Mouse (Mus musculus): ENCODE measurements around the gene Aff3.

The Aff3 gene

DNA sequence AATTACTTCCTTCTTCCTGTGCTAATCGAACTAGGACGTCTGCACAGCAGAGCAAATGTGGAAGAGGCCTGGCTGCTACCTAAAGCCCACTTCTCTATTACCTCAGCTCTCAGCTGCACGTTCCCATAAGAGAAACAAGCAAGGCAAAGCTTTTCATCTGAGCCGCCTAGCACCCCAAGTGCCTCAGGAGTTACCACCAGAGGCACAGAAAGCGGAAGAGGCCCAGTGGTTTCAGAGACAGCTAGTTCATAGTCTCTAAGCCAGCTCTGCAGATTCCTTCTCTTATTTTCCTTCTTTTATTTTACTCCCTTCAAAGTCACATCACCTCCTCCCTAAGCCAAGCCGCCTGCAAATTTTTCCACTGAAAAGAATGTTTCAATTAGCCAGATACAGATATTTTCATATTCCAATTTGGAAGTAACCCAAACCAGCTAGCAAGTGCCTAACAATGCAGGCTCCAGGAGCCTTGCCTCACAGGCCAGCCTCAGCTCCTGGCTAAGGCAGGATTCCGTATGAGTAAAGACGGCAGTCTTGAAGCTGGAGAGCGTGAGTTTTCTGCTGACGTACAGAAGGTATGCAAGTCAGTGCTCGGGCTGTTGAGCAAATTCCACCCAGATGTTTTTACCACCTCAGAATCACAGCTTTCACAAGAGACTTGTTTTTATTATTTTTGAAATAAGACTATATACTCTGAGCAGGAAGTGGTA is 62.8 kb downstream of the Aff3 start:
- no peak for DNase-seq (ENCODE audit: low spot score)

DNA sequence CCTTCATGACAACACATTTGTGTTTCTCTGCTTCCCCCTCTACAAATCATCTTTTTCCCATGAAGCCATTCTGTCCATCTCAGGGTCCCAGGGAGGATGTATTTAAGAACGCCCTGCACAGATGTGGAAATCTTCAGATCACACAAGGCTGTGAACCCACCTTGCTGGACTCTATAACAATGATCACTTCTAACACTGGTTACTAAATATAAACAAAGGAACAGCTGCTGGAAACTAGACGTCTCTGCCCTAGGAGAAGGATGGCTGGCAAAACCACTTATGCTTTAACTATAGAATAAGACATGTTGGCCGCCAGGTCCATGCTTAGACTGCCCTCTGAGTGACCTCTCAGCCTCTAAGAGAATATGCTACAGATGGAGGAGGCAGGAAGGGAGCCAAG is 69.4 kb downstream of the Aff3 start:
- no peak for DNase-seq (ENCODE audit: low spot score)

DNA sequence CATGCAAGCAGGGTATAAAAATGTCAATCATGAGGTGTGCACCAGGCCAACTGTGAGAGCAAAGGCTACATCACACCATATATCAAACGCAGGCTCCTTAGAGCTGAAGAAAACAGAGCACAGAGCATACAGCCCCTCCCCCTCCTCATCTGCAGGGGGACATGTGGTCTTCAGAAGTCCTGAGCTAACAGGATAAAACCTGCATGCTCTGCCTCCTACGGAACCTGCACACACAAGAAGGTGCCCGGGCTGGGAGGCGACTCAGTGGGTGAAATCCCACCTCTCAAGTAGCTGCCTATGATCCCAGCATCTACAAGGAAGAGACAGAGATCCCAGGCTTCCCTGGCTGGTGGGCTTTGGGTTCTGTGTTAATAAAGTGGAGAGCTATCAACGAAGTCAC is 70.0 kb downstream of the Aff3 start:
- no peak for DNase-seq (ENCODE audit: low spot score)

DNA sequence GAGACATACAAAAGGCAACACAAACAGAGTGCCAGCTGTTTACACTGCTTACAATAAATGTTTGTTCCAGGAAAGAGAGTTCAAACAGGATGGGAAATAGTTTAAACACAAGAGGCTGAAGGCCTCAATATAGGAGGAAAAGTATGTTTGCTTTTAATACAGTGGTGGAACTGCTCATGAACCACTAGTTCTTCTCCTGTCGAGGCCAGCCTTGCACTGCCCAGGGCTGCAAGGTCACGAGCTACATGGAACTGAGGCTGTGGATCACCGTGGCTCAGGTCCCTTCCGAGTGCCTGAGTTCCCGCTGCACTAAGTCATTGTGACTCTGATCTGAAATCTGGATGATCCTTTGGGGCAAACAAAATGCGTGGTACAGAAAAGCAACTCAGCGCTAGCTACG is 73.6 kb downstream of the Aff3 start:
- DNase-seq (ENCODE audit: low spot score): no peak

DNA sequence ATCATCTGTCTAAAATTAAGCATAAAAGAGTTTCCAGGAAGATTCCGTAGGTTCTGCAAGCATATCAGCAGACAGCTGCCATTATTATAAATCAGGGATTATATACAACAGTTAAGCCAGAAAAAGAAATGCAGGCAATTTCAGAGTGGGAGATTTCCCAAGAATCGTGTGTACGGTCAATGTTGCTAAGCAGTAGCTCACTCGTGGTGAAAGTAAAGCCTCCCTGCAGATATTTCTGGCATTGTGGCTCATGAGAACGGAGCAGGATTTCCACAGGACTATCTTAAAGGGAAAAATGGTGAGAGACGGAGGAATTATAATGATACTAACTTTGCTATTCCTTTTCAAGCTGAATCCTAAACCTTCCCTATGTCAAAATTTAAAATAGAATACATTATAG is 76.0 kb downstream of the Aff3 start:
- DNase-seq (ENCODE audit: low spot score): no peak

DNA sequence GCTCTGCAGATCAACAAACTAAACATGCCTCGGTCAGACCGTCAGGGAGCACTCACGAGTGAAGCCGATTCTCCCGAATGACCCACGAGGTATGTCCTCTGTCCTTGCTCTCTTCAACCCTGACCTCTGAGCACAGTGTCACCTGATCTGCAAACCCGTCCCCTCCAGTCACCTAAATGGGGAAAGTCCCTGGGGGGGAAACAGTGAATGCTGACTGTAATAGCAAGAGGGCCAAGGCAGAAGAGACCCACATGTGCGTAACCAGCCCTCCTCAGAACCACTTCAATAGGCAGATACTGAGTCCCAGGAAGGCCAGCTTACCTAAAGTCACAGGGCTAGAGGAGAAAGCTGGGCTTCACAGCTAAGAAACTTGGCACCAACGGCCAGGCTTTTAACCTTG is 82.4 kb downstream of the Aff3 start:
- DNase-seq (ENCODE audit: low spot score): no peak

DNA sequence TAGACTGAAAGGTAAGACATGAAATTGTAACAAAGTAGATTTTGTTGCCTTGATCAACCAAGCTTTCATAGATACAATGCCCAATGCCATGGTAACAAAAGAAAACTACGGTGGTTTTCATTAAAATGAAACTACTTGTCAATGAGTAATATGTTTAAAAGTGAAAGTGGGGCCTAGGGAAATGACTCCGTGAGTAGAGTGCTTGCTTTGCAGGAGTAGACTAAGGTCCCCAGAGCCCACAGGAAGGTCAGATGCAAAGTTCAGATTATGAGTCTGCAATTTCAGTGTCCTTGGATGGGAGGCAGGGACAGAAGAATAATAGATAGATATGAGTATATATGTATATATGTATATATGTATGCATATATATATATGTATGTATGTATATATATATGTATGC is 84.2 kb downstream of the Aff3 start:
- DNase-seq (ENCODE audit: low spot score): no peak

DNA sequence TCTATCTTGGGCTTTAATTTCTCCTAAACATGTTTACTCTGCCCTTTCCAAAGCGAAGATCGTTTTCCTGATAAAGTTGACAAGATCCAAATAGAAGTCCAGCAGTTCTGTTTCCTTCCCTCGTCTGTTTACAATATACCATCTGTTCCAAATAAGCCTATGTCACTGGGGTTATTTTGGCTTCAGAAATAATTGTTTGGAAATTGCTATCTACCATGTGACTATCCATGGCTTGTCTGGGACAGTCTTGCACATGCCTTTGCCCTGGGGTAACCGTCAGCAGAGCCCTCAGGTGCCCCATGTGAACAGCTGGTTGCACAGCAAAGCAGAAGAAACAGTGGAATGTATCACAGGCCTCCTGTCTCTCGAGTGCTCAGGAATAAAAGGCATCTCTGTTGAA is 86.4 kb downstream of the Aff3 start:
- no peak for DNase-seq (ENCODE audit: low spot score)

DNA sequence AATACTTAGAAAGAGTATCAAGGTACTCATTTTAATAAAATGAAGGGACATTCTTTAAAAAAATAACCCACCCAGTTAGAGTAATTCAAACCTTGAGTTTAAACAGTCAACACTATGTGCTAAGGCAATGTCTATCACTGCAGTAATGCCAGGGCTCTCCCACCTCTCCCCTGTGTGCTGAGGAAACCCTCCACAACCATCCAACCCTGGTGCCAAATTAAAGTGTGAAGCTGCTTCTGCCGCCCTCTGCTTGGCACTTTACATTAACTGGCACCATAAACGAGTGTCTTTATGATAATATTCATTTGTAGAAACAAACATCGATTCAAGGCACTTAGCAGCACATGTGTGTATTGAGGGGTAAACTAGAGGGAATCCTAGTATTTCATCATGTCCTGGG is 97.0 kb downstream of the Aff3 start:
- DNase-seq (ENCODE audit: low spot score): no peak

DNA sequence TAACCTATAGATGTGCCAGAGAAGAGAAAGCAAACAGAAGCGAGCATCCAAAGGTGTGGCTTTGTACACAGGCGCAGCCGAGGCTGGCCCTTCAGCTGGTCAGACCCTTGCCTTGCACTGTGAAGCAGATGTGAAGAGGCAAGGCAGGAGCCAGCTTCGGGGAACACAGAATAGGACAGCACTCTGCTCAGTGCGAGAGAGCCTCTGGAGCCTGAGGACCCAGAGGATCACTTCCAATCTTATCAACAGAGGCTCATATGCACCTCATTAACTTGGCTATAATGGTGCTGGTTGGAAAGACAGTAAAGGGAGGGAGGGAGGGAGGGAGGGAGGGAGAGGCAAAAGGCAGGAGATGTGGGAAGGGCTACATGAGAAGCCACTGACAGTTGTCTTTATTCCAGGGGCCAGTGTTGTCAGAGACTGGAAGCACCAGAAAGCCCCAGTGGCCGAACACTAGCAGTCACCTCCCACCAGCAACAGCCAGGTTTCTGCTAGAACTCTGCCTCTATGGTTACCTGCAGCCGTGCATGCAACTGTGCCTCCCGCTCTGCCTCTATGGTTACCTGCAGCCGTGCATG is 98.6 kb downstream of the Aff3 start:
- no peak for DNase-seq (ENCODE audit: low spot score)

DNA sequence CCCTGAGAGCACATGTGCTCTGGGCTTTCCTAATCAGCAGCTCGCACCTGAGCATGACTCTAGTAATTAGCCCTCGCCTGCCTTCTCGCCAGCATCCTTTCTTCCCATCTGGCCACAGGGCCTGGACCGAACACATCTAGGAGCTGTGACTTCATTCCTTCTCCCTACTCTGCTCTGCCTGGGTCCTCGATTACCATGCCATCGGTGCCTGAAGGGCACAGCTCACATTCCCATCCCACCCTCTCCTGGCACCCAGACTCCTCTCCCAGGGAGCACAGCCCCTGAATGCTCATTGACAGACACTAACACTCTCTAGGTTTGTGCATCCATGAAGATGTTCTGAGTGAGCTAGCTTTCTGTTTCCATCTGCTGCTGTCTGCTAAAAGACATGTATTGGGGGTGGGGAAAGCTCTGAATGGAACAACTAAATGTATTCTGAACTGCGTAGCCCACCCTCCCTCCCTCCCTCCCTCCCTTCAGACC is 99.4 kb downstream of the Aff3 start:
- DNase-seq (ENCODE audit: low spot score): no peak

DNA sequence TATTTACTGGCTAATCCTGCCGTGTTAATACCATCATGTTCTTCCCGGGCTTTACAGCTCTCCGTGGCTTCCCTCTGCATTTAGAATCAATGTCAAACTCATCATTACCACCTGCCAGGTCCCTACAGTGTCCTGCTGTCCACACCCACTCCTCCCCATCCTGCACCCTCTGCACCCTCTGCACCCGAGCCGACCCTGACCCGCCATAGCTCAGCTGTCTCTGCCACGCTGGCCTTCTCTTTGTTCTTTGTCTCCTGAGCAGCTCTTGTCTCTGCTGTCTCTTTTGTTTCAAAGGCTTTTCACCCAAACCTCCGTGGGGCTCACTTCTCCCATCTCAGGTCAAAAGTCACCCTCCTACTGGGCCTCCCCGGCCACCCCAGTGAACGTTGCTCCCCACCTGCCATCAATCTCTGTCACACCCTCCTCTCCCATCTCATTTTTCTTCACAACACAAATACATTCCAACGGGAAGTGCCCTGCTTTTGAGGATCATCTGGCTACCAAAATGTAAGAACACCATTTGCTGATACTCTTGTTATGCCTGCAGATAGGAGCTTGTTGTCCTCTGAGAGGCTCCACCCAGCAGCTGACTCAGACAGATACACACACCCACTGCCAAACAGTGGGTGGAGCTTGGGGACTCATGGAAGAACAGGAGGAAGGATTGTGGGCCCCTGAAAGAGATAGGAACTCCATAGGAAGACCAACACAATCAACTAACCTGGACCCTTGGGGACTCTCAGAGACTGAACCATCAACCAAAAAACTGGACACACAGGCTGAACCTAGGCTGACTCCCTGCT is 102.2 kb downstream of the Aff3 start:
- DNase-seq (ENCODE audit: low spot score): no peak

DNA sequence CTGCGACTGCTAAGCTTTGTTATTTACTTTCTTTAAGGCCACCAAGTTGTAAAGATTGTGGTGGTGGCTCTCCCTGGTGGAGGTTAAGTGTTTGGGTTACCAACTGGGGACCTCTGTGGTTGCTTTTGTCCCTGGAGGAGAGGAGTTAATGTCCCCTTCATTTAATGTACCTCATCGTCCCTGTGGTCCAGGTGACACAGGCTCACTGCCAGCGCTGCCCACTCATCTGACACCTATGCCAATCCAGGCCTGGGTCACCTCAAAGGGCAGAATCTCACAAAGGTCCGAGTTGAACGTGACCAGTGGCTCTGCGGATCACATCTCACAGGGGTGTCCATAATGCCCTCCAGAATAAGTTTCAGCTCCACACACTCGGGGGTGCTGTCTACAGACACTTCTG is 103.4 kb downstream of the Aff3 start:
- no peak for DNase-seq (ENCODE audit: low spot score)

DNA sequence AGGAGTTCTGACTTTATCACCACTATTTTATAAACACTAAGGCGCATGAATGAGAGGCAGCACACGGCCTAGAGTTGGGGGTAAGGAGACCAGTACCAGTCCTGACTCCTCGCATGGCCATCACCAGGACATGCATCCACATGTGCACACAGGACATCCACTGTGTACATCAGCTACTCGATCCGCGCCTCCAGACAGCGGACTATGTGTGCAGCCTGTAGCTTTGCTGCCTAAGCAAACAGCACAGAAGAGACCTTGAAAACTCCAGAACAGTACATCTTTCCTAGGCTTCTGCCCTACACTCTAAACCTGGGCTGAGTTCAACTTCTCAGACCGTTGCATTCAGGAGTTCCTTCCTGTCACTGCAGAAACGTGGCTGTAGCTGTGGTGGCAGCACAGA is 104.1 kb downstream of the Aff3 start:
- DNase-seq (ENCODE audit: low spot score): no peak

DNA sequence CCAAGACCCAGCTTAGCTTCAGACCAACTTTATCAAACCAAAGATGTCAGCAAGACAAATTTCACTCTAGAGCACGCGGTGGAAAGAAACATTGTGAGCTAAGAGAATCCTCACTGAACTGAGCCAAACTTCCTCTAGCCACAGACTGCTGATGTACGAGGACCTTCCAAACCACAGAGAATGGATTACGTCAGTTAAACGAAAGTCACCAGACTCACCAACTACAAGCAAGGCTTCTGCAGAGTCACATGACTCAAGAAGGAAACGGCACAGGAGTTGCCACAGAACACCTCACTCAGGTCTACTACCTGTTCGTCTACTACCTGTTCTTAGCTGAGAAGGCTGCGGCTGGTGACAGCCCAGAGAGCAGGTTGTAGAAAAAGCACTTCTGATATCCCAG is 107.1 kb downstream of the Aff3 start:
- no peak for DNase-seq (ENCODE audit: low spot score)

DNA sequence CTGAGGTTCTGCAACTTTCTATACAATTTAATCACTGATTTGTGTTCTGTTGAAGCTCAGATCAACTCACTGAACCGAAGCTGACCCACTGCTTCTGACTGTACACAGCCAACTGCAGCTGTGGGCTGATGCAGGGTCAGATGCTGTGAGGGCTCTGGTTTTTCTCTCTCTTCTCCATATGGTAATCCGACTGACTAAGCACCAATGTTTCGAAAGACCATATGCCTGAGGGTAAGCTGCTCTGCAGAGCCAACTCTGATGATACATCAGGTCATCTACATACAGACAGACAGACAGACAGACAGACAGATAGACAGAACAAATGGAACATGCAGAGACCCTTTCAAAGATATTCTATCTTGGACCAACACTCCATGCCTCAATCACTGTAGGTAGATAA is 110.2 kb downstream of the Aff3 start:
- DNase-seq (ENCODE audit: low spot score): no peak

DNA sequence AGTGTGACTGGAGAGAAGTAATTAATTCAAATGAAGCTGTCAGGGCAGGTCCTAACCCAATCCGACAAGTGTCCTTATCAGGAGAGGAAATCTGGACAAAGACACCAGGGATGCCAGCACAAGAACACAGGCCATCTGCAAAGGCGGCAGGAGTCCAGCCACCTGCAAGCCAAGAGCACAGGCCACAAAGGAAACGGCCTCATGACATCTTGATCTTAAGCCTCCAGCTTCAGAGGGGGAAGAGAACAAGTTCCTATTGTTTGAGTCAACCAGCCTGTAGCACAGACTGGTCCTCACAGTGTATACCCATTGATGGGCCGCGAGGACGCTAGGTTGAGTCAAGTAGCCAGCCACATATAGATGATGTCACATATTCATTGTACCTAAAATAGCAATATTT is 111.7 kb downstream of the Aff3 start:
- no peak for DNase-seq (ENCODE audit: low spot score)

DNA sequence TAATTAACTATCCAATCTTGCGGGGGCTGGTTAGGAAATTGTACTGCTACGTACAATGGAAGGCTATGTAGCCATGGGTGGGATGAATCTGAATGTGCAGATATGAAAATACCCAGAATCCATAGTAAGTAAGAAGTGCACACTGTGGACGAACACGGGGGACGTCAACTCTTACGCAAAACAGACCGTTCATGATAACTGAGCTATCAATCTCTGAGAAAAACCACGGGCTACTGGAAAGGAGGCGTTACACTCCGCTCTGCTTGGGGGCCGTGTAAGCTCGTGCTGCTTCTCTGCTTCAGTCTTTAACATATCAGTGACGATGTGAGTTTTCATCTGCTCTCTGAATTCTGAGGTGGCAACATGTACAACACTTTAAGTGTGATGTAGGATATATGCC is 114.2 kb downstream of the Aff3 start:
- no peak for DNase-seq (ENCODE audit: low spot score)

DNA sequence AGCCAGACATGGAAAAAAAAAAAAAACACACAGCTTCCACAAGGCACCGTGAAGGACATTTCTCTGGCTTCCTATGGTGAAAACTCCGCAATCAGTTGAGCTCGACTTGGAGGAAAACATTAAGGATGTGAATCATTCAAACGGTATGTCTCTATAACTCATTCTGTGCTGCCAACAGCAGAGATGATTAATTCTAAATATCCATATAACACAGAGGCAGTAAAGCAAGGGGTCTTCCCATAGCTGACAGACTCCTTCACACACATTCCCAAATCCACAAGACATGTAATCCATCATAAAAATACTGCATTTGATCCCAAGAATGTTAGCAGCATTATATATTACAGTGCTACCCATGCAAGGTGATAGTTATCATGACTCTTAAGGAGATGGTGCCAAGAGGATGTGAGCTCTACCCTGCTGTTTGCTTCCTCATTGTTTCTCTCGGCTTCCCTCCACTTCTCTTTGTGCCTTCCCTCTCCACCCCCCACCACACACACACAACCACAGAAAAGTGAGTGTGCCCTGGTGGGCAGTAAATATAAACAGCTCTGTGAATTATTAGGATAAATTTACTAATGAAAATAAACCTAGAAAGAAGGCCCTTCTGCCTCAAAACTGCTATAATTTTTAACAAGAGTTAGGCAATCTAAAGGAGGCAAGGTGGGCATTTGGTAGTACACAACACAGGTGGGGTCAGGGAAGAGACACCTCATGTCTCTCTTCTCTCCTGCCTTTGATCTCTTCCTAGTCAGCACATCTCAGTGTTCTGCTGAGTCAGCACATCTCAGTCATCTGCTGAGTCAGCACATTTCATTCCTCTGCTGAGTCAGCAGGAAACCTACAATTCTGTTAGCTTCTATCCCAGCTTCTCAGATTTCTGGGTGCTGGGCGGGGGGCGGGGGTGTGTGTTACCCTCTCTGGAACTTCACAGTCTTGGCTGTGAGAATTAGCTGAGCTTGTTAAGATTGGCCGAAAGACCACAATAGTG is 115.8 kb downstream of the Aff3 start:
- DNase-seq (ENCODE audit: low spot score): no peak

DNA sequence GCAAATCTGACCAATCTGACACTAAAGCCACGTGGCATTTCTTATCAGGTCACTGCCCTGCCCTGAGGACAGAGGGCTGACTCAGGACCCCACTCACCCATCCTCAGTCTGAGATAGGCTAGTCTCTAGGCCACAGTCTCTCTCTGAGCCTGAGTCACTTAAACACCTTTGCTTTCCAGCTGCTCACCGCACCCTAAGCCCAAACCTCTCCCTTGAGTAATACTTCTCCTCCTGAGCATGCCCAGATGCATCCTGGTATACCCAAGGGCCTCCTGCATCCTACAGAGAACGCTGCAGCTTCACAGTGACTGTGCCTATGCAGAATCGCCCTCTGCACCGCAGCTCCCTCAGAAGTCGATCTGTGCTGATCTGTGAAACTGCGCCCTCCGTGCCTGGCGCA is 117.1 kb downstream of the Aff3 start:
- DNase-seq (ENCODE audit: low spot score): no peak

DNA sequence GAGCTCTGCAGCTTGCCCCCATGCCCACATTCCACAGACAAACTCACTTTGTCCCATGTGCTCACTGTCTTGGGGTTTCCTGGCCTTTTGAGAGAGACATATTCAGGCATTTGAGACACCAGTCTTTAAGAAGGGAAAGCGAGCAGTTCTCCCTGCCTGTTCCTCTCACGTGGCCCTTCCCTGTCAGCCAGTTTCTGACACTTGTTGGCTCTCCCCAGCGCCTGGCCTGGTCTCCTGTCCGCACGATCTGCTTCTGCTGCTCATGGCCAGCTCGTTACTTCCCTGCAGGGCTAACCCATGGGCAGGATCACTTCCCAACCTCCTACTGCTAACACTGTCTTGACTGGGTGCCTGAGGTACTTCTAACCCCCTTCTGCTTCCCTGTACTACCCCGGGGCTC is 118.1 kb downstream of the Aff3 start:
- no peak for DNase-seq (ENCODE audit: low spot score)

DNA sequence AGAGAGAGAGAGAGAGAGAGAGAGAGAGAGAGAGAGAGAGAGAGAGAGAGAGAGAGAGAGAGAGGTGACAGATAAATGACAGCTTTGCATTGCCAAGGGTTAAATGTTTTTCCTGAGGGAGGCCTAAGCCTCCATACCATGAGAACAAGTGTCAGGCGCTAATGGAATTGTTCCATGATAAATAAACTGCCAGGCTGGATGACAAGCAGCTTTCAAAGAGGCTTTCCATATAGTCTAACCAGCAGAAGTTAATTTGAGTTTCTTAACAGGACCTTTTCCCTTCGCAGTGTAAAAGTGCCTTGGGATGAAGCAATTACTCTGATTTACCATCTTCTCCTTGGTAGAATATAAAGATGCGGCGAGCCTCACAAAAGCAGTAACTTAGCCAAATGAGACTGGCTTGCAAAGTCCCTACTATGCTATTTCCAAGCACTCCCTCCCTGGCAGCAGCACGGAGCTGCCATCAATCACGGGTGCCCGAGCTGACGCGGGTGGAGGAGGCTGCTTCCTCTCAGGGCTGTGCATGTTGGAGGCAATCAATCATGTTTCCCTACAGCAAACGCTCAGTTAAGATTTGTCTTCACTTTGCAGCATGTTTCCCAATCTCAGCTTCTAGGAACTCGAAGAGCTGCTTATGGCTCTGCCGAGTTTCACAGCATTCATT is 119.3 kb downstream of the Aff3 start:
- no peak for DNase-seq (ENCODE audit: low spot score)
